Mouse (Mus musculus) macrophage (primary cell): Measurements from ENCODE around the gene Slc2a8. TPM values are rescaled to one million over a fixed set of nuclear protein-coding genes. Genes with fewer than 3 reads are reported as not detected.

Experiments
- H3K27ac ChIP-seq: fragments of 350-480 bp; formaldehyde crosslinking; 2 replicates; pipeline ENCODE4 v1.9.0; 2021
- H3K36me3 ChIP-seq: fragments of 350-480 bp; formaldehyde crosslinking; 2 replicates; pipeline ENCODE4 v1.9.0; 2021; ENCODE audit errors: inconsistent target
- H3K4me3 ChIP-seq: fragments of 350-480 bp; formaldehyde crosslinking; 2 replicates; pipeline ENCODE4 v1.9.0; 2021; ENCODE audit errors: inconsistent target
- H3K79me2 ChIP-seq: fragments of 350-480 bp; formaldehyde crosslinking; 2 replicates; pipeline ENCODE4 v1.9.0; 2021; ENCODE audit errors: inconsistent target
- WGBS: methylation state at CpG from one replicate; pipeline ENCODE4 v1.1.7; 2026; ENCODE audit warnings: inconsistent platforms; ENCODE audit not compliant: missing documents; 5-methylcytosine and 5-hydroxymethylcytosine counted together
- polyA plus RNA-seq: library from polyadenylated mRNA; stranded (reverse); fragments of 250-400 nt; gene quantifications from 3 replicates; pipeline ENCODE4 v1.2.4, GENCODE M21; 2018; ENCODE audit warnings: inconsistent platforms

Gene Slc2a8
- polyA plus RNA-seq, 1 experiment from 2014 or later: 7.4 TPM

DNA sequence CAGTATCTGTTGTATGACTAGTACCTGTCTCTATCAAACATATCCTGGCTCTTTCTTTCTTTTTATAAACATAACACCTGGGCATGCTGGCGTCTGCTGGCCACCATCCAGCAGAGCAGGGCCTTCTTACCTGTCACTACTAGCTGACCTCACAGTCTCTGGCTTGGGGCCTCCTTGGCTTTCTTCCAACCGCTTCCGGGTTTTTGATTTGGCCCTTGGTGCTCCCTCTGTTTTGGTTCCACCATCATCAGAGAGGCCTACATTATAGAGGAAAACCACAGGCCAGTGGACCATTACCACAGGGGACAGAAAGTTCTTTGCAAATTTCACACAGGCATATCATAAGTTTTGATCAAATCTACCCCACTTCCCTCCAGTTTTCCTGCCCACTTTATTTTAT, 7.5 kb upstream of the Slc2a8 start:
- 31% methylated on average over 3 of the region's 3 CpGs for WGBS
- no peak overlapping the region for H3K27ac ChIP-seq
- no peaks in the 10 kb centered on the region for H3K36me3 ChIP-seq
- H3K4me3 ChIP-seq: no peak overlapping the region
- no peaks in the 10 kb centered on the region for H3K79me2 ChIP-seq

DNA sequence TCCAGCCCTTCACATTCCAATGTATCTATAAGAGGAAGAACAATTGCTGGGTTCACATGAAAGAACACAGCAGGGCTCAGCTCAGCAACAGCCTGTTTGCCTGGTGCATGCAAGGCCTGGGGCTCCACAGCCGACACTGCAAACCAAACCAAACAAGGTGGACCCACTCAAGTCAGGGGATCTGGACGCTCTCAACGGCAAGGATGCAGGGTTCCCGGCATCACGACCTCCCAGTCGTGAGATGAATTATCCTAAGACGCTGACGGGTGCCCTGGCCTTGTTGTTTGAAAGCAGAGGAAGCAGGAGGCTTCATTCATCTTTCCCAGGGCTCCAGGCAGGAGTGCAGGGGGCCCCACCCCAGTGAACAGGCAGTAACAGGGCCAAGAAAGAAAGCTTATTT, 4.0 kb upstream of the Slc2a8 start:
- no peaks in the 10 kb centered on the region for H3K36me3 ChIP-seq
- H3K27ac ChIP-seq: no peak overlapping the region
- no peak overlapping the region for H3K4me3 ChIP-seq
- no peaks in the 10 kb centered on the region; the same call in 1 of the 2 replicates for H3K79me2 ChIP-seq
- 78% methylated on average over 8 of the region's 8 CpGs for WGBS

DNA sequence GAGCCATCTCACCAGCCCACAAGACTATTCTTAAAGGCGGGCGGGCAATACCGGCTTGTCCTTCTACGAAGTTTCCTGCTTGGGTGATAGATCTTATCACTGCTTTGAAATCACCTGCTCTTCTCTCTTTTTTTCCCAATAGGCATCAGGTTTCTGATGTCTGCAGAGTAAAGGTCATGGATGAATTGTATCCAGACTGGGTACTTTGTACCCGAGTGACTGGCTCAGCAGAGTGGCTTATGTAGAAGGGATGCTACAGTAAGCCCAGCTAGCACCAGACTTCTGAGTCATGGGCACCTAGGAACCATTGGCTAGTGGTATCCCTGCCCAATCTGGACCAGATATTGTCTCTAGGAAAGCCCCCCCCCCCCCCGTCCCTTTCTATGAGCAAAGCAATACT, 1.7 kb upstream of the Slc2a8 start:
- Histone ChIP-seq H3K36me3 (no peaks in the 10 kb centered on the region), H3K79me2 (no peaks in the 10 kb centered on the region; the same call in 1 of the 2 replicates), H3K4me3 (no peak overlapping the region), H3K27ac (no peak overlapping the region)
- WGBS: 60% methylated on average over 6 of the region's 6 CpGs

DNA sequence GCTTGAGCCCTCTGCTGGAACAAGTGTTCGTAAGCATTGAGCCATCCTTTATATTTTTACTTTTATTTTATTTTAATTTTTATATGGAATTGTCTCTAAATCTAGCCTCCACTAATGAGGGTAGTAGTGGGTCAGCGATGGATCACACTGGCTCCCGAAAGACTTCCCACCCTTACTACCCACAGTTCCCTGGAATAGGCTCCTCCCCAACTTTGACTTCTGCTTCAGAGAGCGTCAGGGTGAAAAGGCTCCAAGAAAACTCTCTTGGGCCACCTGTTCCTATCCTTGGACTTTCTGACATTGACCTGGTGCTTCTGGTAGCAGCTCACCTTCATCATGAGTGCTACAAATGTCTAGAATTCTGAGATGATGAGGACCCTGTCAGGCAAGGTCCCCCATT, 817 bp upstream of the Slc2a8 start:
- H3K27ac ChIP-seq: peak overlapping the region; percentile 25
- peak overlapping the region; percentile 55 for H3K4me3 ChIP-seq
- H3K36me3 ChIP-seq: no peaks in the 10 kb centered on the region
- WGBS: 2% methylated on average over 4 of the region's 4 CpGs
- no peaks in the 10 kb centered on the region; the same call in 1 of the 2 replicates for H3K79me2 ChIP-seq

DNA sequence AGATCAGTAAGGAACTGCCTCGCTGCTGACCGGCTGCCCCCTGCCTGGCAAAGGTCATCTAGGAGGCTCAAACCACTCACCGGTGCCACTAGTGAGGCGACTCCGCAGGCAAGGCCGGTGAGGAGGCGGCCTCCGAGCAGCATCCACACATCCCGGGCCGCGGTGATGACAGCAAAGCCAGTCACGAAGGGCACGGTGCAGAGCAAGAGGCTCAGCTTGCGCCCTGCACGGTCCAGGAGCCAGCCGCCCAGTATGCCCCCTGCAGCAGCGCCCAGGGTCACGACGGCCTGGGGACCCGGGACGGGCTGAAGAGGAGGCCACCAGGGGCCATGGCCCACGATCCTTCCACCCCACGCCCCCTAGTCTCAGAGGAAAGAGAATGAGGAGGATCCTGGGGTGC, 602 bp downstream of the Slc2a8 start:
- H3K27ac ChIP-seq: no peak overlapping the region
- peaks cover 5% of the 10 kb centered on the region; the same call in 1 of the 2 replicates for H3K36me3 ChIP-seq
- H3K79me2 ChIP-seq: no peaks in the 10 kb centered on the region; the same call in 1 of the 2 replicates
- WGBS: 8% methylated on average over 20 of the region's 23 CpGs
- H3K4me3 ChIP-seq: peak overlapping the region; percentile 55

DNA sequence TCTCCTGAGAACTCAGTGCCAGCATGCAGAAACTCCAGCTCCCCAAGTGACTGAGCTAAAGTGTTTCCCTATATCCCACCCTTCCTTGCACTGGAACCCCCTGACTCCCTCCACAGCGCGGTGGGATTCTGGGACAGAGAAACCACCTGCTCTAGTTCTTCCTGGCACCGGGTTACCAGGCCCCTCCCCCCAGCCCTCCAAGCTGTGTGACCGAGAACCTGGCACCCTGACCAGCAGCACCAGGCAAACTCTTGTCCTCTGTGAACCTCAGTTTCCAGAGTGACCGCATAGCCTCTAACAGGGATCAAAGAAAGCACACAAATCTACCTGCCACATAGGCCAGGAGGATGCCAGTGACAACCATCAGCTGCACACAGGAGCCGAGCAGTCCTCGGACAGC, 2.2 kb downstream of the Slc2a8 start:
- H3K79me2 ChIP-seq: no peaks in the 10 kb centered on the region; the same call in 1 of the 2 replicates
- H3K27ac ChIP-seq: no peak overlapping the region
- H3K4me3 ChIP-seq: no peak overlapping the region
- peaks cover 20% of the 10 kb centered on the region; the same call in 1 of the 2 replicates for H3K36me3 ChIP-seq
- WGBS: 98% methylated on average over 7 of the region's 7 CpGs

DNA sequence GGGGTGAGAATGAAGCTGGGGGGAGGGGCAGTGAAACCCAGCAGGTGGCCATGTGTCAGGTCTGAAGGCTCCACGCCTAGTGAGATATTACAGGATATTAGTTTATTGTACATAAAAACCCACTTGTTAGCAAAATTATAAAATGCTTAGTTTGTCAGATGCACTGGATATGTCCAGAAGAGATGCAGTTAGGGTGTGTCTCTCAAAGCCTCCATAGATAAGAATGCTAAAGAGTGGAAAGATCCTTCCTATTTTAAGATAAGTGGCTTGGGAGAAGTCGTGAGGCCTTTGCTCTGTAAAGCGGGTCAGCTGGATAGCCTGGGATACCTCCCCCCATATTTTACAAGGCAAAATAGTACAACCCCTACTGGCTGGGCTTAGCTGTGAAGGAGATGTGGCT, 3.2 kb downstream of the Slc2a8 start:
- Histone ChIP-seq H3K4me3 (no peak overlapping the region), H3K36me3 (peaks cover 30% of the 10 kb centered on the region), H3K79me2 (no peaks in the 10 kb centered on the region; the same call in 1 of the 2 replicates), H3K27ac (no peak overlapping the region)
- WGBS: 92% methylated on average over 3 of the region's 3 CpGs

DNA sequence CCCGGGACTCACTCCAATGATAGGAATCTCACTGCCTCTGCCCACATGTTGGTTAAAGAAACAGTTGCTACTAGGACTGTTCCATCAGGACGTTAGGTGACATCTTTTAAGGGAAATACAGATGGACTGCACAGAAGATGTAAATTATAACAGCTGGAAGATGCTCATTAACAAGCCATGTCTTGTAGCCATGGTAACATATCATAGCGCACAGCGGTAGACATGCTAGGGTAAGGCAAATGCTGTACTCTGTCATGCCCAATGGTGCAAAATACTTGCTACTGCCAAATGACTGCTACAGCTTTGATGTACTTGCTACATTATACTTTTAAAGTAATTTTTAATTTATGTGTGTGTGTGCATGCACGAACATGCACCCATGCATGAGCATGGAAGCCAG, 4.8 kb downstream of the Slc2a8 start:
- no peak overlapping the region for H3K4me3 ChIP-seq
- no peak overlapping the region for H3K27ac ChIP-seq
- 99% methylated on average over 5 of the region's 5 CpGs for WGBS
- no peaks in the 10 kb centered on the region; the same call in 1 of the 2 replicates for H3K79me2 ChIP-seq
- peaks cover 39% of the 10 kb centered on the region for H3K36me3 ChIP-seq

DNA sequence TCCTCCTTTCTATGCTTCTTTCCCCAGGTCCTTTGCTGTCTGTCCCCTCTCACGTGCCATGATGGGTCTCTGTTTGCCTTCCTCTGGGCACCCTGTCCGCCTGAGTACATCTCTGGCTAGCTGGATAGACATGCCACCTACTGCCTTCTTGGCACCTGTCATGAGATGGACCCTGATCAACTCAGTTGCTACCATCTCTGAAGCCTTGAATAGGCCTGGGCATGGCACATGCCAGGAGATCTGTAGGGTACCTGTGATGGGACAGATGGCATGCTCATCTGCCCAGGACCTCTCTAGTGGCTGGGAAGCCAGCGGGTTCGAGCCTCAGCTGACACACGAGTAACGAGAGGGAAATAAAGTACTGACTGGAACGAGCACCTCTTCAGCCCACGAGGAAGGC, 7.7 kb downstream of the Slc2a8 start:
- H3K36me3 ChIP-seq: peaks cover 39% of the 10 kb centered on the region
- no peak overlapping the region for H3K4me3 ChIP-seq
- H3K27ac ChIP-seq: no peak overlapping the region
- 99% methylated on average over 7 of the region's 8 CpGs for WGBS
- H3K79me2 ChIP-seq: no peaks in the 10 kb centered on the region

DNA sequence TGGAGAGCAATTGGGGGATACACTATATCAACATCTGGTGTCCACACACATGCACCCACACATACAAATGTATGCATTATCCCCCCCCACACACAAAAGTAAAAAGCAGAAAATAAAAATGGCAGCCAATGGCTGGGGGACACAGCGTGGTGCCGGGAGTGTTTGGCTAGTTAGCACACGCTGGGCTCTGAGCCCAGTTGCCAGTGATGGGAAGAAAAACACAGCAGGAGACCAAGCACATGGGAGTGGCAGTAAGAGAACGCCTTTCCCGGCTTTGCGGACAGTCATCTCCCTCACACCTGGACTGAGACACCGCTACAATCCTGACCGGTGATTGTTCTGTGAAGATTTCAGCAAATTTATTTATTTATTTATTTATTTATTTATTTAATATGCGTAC, 10.6 kb downstream of the Slc2a8 start:
- H3K36me3 ChIP-seq: peaks cover 34% of the 10 kb centered on the region
- 89% methylated on average over 7 of the region's 9 CpGs for WGBS
- no peak overlapping the region for H3K27ac ChIP-seq
- peaks cover 13% of the 10 kb centered on the region for H3K79me2 ChIP-seq
- no peak overlapping the region for H3K4me3 ChIP-seq

DNA sequence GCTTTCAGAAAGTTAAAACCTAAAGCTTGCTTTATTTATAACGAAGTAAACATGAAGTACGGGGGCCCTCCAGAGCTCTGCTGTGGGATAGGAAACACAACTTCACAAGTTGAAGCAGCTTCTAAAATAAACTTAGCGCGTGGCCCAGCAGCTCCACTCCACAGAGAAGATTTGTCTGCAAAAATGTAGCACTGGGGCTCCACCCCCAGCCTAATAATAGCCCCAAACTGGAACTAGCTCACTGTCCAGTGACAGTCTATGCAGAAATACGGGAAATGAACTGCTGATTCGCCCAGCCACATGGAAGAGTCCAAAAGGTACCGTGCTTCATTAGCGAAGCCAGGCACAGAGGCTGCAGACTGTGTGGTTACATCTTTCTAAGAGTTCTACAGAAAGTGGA, 12.6 kb downstream of the Slc2a8 start:
- Histone ChIP-seq H3K79me2 (peaks cover 18% of the 10 kb centered on the region), H3K27ac (peak overlapping the region; percentile 98), H3K36me3 (peaks cover 19% of the 10 kb centered on the region), H3K4me3 (no peak overlapping the region)
- 29% methylated on average over 8 of the region's 8 CpGs for WGBS

DNA sequence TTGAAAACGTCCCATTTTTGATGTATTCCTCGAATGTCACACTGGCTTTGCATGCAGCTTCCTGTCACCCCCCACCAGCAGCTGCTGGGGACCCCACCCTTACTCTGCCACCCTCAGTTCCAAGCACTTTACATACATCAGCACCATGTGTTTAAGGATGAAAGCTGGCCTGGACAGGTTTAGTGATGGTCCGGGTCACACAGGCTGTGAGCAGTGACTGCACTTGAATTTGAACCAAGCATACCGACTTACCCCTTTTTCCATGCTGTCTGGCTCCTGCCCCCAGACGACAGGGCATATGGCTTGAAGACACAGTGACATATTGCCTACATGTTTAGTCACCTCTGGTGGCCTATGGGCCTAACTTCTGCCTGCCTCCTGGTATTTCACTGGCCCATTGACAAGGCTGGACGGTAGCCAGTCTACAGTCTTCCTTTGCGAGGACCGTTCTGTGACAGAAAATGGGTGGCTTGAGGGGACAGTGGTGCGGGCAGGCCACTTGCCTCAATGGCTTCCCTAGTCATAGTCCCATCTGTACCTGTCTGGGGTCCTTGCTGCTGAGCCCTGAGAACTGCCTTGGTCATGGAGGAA, 13.8 kb downstream of the Slc2a8 start:
- Histone ChIP-seq H3K27ac (peak overlapping the region; percentile 98), H3K36me3 (peaks cover 11% of the 10 kb centered on the region; the same call in 1 of the 2 replicates), H3K4me3 (peak overlapping the region; percentile 81; the same call in 1 of the 2 replicates), H3K79me2 (peaks cover 30% of the 10 kb centered on the region)
- 79% methylated on average over 9 of the region's 9 CpGs for WGBS

DNA sequence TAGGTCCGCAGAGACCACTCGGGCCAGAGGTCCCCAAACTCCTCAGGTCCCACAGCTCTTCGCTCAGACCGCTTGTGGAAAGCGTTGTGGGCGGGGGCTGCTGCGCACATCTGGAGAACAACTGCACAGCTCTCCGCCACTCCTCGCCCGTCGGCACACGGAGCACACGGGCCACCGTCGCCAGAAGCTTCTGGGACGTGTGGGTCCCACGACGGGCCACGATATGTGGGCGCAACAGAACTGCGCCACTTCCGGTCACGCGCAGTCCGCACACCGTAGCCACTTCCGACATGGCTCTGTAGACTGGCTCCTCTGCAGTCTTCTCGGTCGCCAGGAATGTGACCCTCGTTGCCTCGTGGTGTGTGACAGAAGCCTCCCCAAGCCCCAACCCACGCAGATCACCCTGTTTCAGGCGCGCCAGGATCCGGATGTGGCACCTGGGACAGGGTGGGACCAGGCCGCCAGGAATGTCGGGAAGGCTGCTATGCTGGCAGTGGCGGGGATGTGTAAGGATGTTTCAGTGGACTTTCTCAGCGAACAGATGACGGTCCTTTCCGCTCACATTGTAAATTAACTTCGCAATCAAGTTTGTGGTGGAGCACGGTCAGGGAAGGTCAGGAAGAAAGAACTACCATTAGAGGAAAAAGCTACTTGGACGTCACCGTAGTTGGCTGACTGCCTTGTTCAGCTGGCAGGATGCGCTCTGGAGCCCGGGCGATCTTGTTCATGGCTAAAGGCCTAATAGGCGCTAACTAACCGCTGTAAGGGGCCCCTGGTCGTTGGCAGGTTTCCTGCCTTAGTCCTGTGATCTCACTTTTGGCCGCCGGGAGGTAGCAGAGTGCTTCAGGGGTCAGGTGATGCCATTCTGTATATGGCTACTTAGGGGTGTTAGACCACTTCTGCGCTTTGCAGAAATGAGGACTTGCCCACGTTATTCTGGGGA, 14.9 kb downstream of the Slc2a8 start:
- Histone ChIP-seq H3K36me3 (peaks cover 8% of the 10 kb centered on the region; the same call in 1 of the 2 replicates), H3K4me3 (peak overlapping the region; percentile 81), H3K79me2 (peaks cover 42% of the 10 kb centered on the region), H3K27ac (peak overlapping the region; percentile 98)
- WGBS: under 1% methylated on average over 55 of the region's 55 CpGs

DNA sequence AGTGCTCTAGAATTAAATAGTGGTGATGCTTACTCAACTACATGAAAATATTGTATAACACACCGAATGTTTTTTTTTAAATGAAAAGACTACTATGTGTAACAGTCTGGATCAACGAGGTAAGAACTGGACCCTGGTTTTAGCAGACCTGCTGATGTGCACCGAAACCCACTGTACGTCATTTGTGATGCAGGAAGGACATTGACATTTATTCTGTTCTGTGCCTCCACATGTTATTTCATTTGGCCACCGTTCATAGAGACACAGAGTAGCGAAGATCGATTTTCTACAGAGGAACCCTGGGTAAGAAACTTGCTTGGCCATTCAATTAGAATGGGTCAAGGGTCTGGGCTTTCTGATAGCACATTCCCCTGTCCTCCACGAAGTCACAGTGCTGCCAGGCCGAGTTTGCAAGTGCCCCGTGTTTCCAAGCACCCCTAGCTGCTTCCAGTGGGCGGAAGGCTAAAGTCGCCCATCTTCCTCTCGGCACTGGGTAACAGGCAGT, 15.6 kb downstream of the Slc2a8 start:
- WGBS: 16% methylated on average over 13 of the region's 13 CpGs
- peak overlapping the region; percentile 81 for H3K4me3 ChIP-seq
- peak overlapping the region; percentile 98 for H3K27ac ChIP-seq
- peaks cover 8% of the 10 kb centered on the region; the same call in 1 of the 2 replicates for H3K36me3 ChIP-seq
- H3K79me2 ChIP-seq: peaks cover 46% of the 10 kb centered on the region
